Mouse (Mus musculus) adrenal gland, postnatal 10 days (tissue): ENCODE results near the gene Tcta. TPM values are rescaled to one million over a fixed set of nuclear protein-coding genes. Genes with fewer than 3 reads are reported as not detected.
"Not testable (repeated sequence)": the region's sequence is repeated elsewhere in the genome, so short reads cannot be mapped to it uniquely, and the experiment has no call there.

Source experiments
- DNase-seq: peaks from one replicate; pipeline ENCODE4 v3.0.0; 2021; ENCODE audit warnings: mixed read lengths
- long read RNA-seq, 2 experiments: library from polyadenylated mRNA; stranded (forward); transcript quantifications; one replicate each; pipeline ENCODE4 v2.0.0; 2021
- total RNA-seq, 2 experiments: library from RNA; stranded (reverse); gene quantifications; 2 replicates each; pipeline ENCODE4 v1.2.3; 2021

The Tcta gene
- total RNA-seq, result 10 to 100 TPM; 28.9 to 36.6 TPM
- long read RNA-seq, experiment 1, transcript Tcta-201 (3 exons, 1,668 nt), result minor isoform, 5 of 34 reads
- long read RNA-seq, experiment 1, transcript Tcta-202 (3 exons, 1,094 nt), result major isoform, 22 of 34 reads
- long read RNA-seq, experiment 1, partial matches to known transcripts, result 1 of 34 reads
- long read RNA-seq, experiment 1, other reads (novel, unspliced or antisense), result 6 of 34 reads
- long read RNA-seq, experiment 2, transcript Tcta-202 (3 exons, 1,094 nt), result major isoform, 16 of 24 reads
- long read RNA-seq, experiment 2, partial matches to known transcripts, result 0 of 24 reads
- long read RNA-seq, experiment 2, other reads (novel, unspliced or antisense), result 6 of 24 reads

DNA sequence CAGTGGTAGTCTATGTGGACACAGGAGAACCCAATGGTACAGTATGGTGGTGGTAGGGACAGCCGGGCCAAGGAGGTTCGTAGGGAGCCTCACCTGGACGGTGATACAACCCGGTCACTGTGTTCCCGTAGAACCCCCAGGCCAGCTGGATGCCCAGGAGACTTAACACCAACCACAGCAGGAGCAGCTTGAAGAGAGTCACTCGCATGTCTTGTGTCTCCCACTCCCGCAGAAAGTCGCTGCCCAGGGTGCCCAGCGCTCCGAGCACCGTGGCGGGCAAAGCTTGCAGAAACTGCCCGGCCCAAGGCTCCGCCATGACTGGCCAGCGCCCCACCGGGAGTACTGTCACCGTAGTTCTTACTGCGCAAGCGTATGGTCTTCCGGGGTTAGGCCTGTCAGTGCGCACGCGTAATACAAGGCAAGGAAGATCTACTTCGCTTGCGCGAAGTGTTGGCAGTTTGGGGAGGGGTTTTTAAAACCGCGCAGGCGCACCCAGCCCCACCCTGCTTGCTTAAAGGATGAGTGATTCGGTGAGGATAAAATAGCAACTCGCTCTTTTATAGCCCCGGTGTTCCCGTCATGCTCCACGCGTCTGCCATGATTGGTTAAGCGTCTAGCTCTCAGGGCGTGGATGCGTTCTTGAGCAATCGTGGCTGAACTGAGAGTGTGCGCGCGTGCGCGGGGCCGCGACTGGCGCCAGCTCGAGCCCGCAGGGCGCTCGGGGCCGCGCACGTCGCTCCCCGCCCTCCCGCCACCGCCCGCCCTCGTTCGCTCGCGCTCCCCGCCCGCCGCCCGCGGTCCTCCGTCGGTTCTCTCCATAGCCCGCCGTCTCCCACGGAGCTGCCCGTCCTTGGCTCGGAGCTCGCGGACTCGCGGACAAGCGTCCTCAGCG lies at the start of gene Tcta, which contains the start of gene Rhoa:
Gene Tcta (minus strand): TSS at position 532 of the 892 bp plus-strand sequence.
Gene Rhoa (plus strand): TSS at position 501 of the 892 bp plus-strand sequence.
- DNase-seq, result peak; percentile 97

GRCm38 (mm10) chr9:108349727-108350126 lies 43.8 kb upstream of the Tcta start:
- no peak for DNase-seq

DNA sequence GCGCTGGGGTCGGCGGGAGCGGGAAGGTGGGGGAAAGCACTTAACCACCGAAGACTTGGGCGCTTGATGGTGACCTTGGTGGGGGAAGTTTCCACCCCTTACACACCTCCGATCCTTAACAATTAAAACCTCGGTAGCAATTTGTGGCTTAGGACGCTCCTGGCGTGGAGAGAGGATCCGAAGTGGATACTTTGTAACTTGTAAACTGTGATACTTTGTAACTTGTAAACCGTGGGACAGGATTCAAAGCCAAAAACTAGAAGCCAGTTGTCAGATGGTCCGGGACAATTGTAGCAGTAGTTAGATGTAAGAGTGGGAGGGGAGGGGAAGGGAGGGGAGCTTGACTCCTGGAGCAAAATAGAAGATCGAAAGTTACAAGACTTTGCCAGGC lies 42.3 kb upstream of the Tcta start:
- no peak for DNase-seq

GRCm38 (mm10) chr9:108347540-108348289 lies 41.8 kb upstream of the Tcta start, which contains the start of gene Usp4:
TSS of gene Usp4 (plus strand) at chr9:108347853.
- DNase-seq, result peak; percentile 93

GRCm38 (mm10) chr9:108347024-108347423 lies 41.1 kb upstream of the Tcta start:
- DNase-seq, result peak; percentile 21

GRCm38 (mm10) chr9:108344471-108344870 lies 38.5 kb upstream of the Tcta start:
- no peak for DNase-seq

DNA sequence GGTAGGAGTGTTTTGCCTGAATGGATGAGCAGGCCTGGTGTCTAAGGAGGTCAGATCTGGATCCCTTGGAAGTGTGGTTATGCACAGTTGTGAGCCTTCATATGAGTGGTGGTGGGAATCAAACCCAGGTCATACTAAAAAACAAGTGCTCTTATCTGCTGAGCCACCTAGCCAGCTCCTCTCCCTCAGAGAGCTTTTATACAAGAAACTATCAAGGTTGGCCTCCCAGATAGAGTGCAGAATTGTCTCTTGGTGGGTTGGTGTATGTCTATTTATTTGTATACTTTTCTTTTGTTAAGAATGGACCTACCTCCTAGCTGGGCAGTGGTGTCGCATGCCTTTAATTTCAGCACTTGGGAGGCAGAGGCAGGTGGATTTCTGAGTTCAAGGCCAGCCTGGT lies 37.9 kb upstream of the Tcta start:
- no peak for DNase-seq

DNA sequence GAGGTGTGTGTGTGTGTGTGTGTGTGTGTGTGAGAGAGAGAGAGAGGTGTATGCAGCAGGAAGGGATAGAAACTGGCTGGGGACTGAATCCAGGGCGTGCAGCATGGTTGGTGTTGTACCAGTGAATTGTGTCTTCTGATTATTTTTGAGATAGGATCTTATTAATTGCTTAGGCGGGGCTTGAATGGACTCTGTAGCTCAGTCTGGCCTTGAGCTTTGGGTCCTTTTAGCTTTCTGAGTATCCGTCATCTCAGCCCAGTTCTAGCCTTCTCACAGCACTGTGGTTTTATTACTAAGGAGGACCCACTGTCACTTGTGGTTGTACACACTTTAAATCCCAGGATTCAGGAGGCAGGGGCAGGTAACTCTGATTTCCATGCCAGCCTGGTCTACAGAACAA lies 37.4 kb upstream of the Tcta start:
- peak; percentile 25 for DNase-seq

GRCm38 (mm10) chr9:108342301-108342831 lies 36.4 kb upstream of the Tcta start:
- DNase-seq, result peak; percentile 32

DNA sequence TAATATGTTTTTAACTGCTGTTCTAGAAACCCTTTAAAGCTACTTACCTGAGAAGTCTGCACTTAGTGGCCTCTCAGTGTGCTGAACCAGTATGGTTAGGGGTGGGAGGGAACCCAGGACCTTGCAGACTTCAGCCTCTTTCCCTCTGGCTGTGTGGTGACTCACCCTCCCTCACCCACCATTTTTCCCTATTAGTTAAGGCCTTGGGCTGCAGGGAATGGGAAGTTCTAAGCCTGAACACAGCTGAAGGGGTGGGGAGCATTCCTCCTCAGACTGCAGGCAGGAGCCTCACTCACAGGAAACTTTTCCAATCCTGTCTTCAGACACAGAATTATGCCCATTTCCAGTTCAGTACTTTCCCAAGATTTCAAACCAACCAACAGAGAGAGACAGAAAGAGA lies 35.8 kb upstream of the Tcta start:
- peak; percentile 39 for DNase-seq

- no peak for DNase-seq
Measured at GRCm38 (mm10) chr9:108341139-108341475, 35.1 kb upstream of the Tcta start.

DNA sequence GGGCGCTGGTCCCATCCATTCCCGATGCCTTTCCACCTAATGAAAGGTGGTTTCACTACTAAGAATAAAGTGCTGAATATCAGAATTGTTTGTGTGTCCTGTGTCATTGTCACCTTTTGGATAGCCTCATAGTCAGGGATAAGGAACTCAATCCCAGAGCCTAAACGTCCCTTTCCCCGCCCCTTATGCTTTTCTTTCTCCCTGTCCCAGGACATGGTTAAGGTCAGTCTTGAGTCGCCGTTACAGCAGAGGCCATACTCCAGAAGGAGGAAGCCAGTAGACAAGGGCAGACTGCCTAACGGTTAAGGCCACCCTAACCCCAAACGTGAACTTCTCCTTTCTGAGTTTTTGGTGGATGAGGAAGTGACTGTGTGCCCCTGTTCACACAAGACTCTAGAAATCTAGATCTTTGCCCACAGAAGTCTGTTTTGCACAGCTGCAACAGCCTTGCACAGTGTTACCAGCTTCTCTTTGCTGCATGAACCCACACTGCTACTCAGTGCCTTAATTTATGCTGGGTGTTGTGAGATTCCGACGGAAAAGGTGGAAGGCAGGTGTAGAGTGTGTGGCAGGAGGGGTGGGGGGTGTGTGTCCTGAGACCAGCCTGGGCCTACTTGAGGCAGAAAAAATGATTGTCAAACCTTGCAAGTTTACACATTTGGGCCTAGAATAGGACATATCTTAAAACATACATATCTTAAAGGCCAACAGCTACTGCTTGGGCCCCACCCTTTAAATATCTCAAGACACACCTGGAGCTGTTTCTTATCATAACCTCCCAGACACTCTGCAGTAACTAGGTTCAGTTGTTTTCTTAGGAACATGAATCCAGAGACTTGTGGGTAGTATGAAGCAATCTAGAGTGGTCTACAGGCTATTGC lies 34.5 kb upstream of the Tcta start:
- peak; percentile 45 for DNase-seq

- peak; percentile 52 for DNase-seq
Measured at GRCm38 (mm10) chr9:108339886-108340257, 33.9 kb upstream of the Tcta start.

DNA sequence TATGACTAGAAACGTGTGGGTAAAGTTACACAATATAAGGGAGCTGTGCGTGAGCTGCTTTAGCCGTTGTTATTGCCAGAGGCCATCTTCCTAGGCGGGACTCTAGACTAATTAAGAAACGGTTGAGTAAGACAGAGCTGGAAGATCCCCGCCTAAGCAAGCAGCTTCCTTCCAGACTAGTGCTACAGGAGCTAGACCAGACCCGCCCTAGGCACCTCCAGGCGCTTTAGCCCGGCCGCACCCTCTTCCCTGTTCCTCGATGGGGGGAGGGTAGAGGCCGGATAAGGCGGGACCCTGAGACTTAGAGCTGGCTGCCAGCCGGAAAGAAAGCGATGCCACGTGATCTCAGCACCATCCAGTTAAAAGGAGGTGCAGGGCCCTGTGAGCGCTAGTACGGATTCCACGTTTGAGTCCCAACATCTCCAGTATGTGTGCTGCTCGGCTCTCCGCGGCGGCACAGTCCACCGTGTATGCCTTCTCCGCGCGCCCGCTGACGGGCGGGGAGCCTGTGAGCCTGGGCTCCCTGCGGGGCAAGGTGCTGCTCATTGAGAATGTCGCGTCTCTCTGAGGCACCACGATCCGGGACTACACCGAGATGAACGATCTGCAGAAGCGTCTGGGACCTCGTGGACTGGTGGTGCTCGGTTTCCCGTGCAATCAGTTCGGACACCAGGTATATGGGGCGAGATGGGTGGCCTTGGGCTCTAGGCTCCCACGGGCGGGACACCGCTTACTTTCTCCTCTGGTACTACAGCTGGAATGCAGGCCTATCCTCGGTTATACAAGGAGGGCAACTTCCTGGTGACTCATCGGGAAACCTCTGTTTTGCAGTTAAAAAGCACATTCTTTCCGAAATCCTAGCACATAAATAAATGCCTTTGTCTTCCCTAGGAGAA lies 33.2 kb upstream of the Tcta start, which contains the start of gene Gpx1:
Gene Gpx1 (plus strand): TSS at position 18 of the 896 bp plus-strand sequence.
- peak; percentile 94 for DNase-seq

DNA sequence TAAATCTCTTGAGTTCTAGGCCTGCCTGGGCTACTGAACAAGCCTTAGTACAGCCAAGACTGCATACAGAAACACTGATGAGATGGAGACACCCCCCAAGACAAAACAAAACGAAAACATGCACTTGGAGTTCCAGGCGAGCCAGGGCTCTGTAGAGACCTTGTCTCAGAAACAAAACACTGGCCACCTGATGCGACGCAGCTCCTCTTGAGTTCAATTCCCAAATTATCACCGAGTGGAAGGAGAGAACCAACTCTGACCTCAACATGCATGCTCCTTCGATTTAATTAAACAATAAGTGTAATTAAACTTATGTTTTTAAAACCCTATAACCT lies 32.6 kb upstream of the Tcta start:
- DNase-seq, result no peak

DNA sequence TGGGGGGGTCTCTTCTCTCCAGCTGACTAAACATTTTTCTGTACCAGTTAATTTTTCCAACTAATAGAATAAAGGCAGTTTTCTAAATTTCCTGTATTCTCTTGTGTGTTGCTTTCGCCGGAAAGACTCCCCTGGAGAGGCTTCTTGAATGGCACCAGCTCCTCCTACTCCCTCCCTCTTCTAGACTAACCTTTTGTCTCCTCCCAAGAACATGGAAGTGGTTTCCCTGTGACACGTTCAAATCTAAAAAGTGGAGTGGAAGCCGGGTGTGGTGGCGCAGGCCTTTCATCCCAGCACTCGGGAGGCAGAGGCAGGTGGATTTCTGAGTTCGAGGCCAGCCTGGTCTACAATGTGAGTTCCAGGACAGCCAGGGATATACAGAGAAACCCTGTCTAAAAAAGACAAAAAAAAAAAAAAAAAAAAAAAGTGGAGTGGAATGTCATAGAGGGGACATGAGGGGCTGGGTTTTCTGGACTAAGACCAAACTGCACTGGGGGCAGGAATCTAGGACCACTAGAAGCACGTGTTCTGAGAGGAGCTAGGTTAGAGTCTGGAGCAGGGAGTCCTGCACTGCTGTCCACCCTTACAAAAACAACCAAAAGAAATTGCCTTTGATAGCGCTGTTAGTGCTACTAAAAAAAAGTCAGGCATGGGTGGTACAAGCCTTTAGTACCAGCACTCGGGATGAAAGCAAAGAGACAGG lies 32.0 kb upstream of the Tcta start:
- DNase-seq, result no peak

- DNase-seq, result no peak
Measured at GRCm38 (mm10) chr9:108325811-108326210, 19.9 kb upstream of the Tcta start.

- DNase-seq, result no peak
Measured at GRCm38 (mm10) chr9:108324784-108325183, 18.8 kb upstream of the Tcta start.

- not testable (repeated sequence) for DNase-seq
Measured at GRCm38 (mm10) chr9:108322054-108322453, 16.1 kb upstream of the Tcta start.

DNA sequence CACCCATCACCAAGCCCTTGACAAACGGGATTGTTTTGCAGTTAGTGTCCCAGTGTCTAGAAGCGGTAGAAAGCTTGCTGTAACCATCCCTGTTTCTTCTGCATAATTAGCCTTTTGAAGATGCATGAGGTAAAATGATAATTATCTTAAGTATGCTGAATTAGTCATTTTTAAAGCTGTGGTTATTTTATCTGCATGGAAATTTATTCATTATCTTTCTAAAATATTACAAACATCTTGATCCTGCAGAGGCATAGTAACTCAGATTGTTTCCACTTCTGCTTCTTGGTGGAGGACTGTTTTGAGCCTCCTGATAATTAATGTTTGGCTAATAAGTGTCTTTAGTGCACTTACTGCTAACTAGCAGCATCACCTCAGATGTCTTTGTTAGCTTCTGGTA lies 12.5 kb upstream of the Tcta start:
- no peak for DNase-seq
